Mouse (Mus musculus): ENCODE measurements around the gene Frrs1l.

Gene Frrs1l

GRCm38 (mm10) chr4:56965586-56966179 is 24.5 kb downstream of the Frrs1l start:
- DNase-seq (ENCODE audit: low read depth, low spot score), result no peak

GRCm38 (mm10) chr4:56963687-56964086 is 26.5 kb downstream of the Frrs1l start:
- no peak for DNase-seq (ENCODE audit: low read depth, low spot score)

GRCm38 (mm10) chr4:56961320-56961925 is 28.8 kb downstream of the Frrs1l start:
- DNase-seq (ENCODE audit: low read depth, low spot score), result no peak

- DNase-seq (ENCODE audit: low read depth, low spot score), result no peak
Measured at GRCm38 (mm10) chr4:56957518-56957917, 32.7 kb downstream of the Frrs1l start.

- no peak for DNase-seq (ENCODE audit: low read depth, low spot score)
Measured at GRCm38 (mm10) chr4:56953235-56953634, 37.0 kb downstream of the Frrs1l start.

GRCm38 (mm10) chr4:56951701-56952100 is 38.5 kb downstream of the Frrs1l start:
- DNase-seq (ENCODE audit: low read depth, low spot score), result no peak

GRCm38 (mm10) chr4:56949494-56949893 is 40.7 kb downstream of the Frrs1l start:
- DNase-seq (ENCODE audit: low read depth, low spot score), result no peak

- peak; percentile 96 for DNase-seq (ENCODE audit: low read depth, low spot score)
Measured at GRCm38 (mm10) chr4:56946641-56947640, 43.2 kb downstream of the Frrs1l start, which contains the start of gene Tmem245. Tmem245 (minus strand) TSS chr4:56947437.

- peak; percentile 61 for DNase-seq (ENCODE audit: low read depth, low spot score)
Measured at GRCm38 (mm10) chr4:56946180-56946579, 44.0 kb downstream of the Frrs1l start.

GRCm38 (mm10) chr4:56944286-56944685 is 45.9 kb downstream of the Frrs1l start:
- no peak for DNase-seq (ENCODE audit: low read depth, low spot score)

- no peak for DNase-seq (ENCODE audit: low read depth, low spot score)
Measured at GRCm38 (mm10) chr4:56943258-56943657, 46.9 kb downstream of the Frrs1l start.

GRCm38 (mm10) chr4:56942567-56942966 is 47.6 kb downstream of the Frrs1l start:
- no peak for DNase-seq (ENCODE audit: low read depth, low spot score)

- DNase-seq (ENCODE audit: low read depth, low spot score), result no peak
Measured at GRCm38 (mm10) chr4:56941481-56941880, 48.7 kb downstream of the Frrs1l start.

GRCm38 (mm10) chr4:56937136-56937535 is 53.1 kb downstream of the Frrs1l start:
- no peak for DNase-seq (ENCODE audit: low read depth, low spot score)

- DNase-seq (ENCODE audit: low read depth, low spot score), result no peak
Measured at GRCm38 (mm10) chr4:56935327-56935726, 54.9 kb downstream of the Frrs1l start.

- no peak for DNase-seq (ENCODE audit: low read depth, low spot score)
Measured at GRCm38 (mm10) chr4:56933154-56933553, 57.0 kb downstream of the Frrs1l start.

GRCm38 (mm10) chr4:56932096-56932495 is 58.1 kb downstream of the Frrs1l start:
- no peak for DNase-seq (ENCODE audit: low read depth, low spot score)

- no peak for DNase-seq (ENCODE audit: low read depth, low spot score)
Measured at GRCm38 (mm10) chr4:56930312-56930711, 59.9 kb downstream of the Frrs1l start.

GRCm38 (mm10) chr4:56926971-56927370 is 63.2 kb downstream of the Frrs1l start:
- DNase-seq (ENCODE audit: low read depth, low spot score), result no peak

- DNase-seq (ENCODE audit: low read depth, low spot score), result no peak
Measured at GRCm38 (mm10) chr4:56922229-56922628, 68.0 kb downstream of the Frrs1l start.

GRCm38 (mm10) chr4:56915732-56916325 is 74.4 kb downstream of the Frrs1l start:
- no peak for DNase-seq (ENCODE audit: low read depth, low spot score)

GRCm38 (mm10) chr4:56914761-56915160 is 75.4 kb downstream of the Frrs1l start:
- no peak for DNase-seq (ENCODE audit: low read depth, low spot score)

Data from mesoderm, embryonic 11.5 days (tissue).